Mouse (Mus musculus): ENCODE results near the gene Vmn1r205.
"Not testable (repeated sequence)": the region's sequence is repeated elsewhere in the genome, so short reads cannot be mapped to it uniquely, and the experiment has no call there.

The Vmn1r205 gene

GRCm38 (mm10) chr13:22592900-22593299 is at the start of gene Vmn1r205:
Gene Vmn1r205, minus strand, starts transcription at chr13:22593000.
- no peak for DNase-seq (ENCODE audit: low spot score)

GRCm38 (mm10) chr13:22624151-22624550 is 31.4 kb upstream of the Vmn1r205 start, which contains the start of gene Vmn1r206:
Gene Vmn1r206, minus strand, starts transcription at chr13:22624251.
- not testable (repeated sequence) for DNase-seq (ENCODE audit: low spot score)

- DNase-seq (ENCODE audit: low spot score) = not testable (repeated sequence)
Measured at GRCm38 (mm10) chr13:22583336-22583735, 9.5 kb downstream of the Vmn1r205 start.

GRCm38 (mm10) chr13:22574911-22575310 is 17.9 kb downstream of the Vmn1r205 start:
- DNase-seq (ENCODE audit: low spot score) = not testable (repeated sequence)

- not testable (repeated sequence) for DNase-seq (ENCODE audit: low spot score)
Measured at GRCm38 (mm10) chr13:22552898-22553297, 39.9 kb downstream of the Vmn1r205 start, which contains the start of gene Vmn1r204. Gene Vmn1r204, plus strand, starts transcription at chr13:22553198.
